Mouse (Mus musculus) neural tube, embryonic 14.5 days (tissue): Measurements from ENCODE around the gene Actrt2. TPM values are rescaled to one million over a fixed set of nuclear protein-coding genes. Genes with fewer than 3 reads are reported as not detected.

Experiments used
- ATAC-seq: fragments of 200-750 bp; cut with Nextera tagmentation; 2 replicates; pipeline ENCODE4 v1.8.0; 2017; ENCODE audit warnings: low read depth, mild to moderate bottlenecking, moderate TSS enrichment, moderate library complexity
- H3K27ac ChIP-seq: fragments of 300-500 bp; sonication (generic); 2 replicates; pipeline ENCODE4 v1.5.1; 2014; ENCODE audit warnings: low read depth, mild to moderate bottlenecking, control low read depth, low read length, moderate library complexity, mixed read lengths
- H3K27me3 ChIP-seq: fragments of 300-500 bp; sonication (generic); 2 replicates; pipeline ENCODE4 v1.6.1; 2014; ENCODE audit warnings: low read length; ENCODE audit not compliant: control insufficient read depth, insufficient read depth
- H3K36me3 ChIP-seq: fragments of 300-500 bp; sonication (generic); 2 replicates; pipeline ENCODE4 v1.6.1; 2014; ENCODE audit warnings: low read length, mixed read lengths; ENCODE audit not compliant: control insufficient read depth, insufficient read depth
- H3K4me1 ChIP-seq: fragments of 300-500 bp; sonication (generic); 2 replicates; pipeline ENCODE4 v1.6.1; 2014; ENCODE audit warnings: low read length; ENCODE audit not compliant: control insufficient read depth, insufficient read depth
- H3K4me2 ChIP-seq: fragments of 300-500 bp; sonication (generic); 2 replicates; pipeline ENCODE4 v1.6.1; 2014; ENCODE audit warnings: mild to moderate bottlenecking, low read depth, low read length, control low read depth
- H3K4me3 ChIP-seq: fragments of 300-500 bp; sonication (generic); 2 replicates; pipeline ENCODE4 v1.5.1; 2014; ENCODE audit warnings: low read depth, low read length, control low read depth, mixed read lengths
- H3K9ac ChIP-seq: fragments of 300-500 bp; sonication (generic); replicated peaks from 2 replicates; pipeline ENCODE4 v1.6.1; 2014; ENCODE audit warnings: low read depth, mild to moderate bottlenecking, control low read depth, low read length, mixed read lengths
- H3K9me3 ChIP-seq: fragments of 300-500 bp; sonication (generic); 2 replicates; pipeline ENCODE4 v1.6.1; 2016; ENCODE audit warnings: low read length; ENCODE audit not compliant: control insufficient read depth
- WGBS: fragments of 180-500 bp; shearing (Covaris S2); extraction: QIAGEN DNeasy Blood & Tissue Kit; methylation state at CpG from one replicate; pipeline ENCODE4 v1.1.7; 2014; 5-methylcytosine and 5-hydroxymethylcytosine counted together
- polyA plus RNA-seq: library from polyadenylated mRNA; unstranded; fragments of >200 nt; fragmentation: Nextera tagmentation; extraction: Ambion mirVana; gene quantifications from 2 replicates; pipeline ENCODE4 v1.2.1, GENCODE M21; 2014

The Actrt2 gene
- polyA plus RNA-seq, 1 experiment from 2014 or later, result not detected

GRCm38 (mm10) chr4:154696552-154696951 is 28.9 kb upstream of the Actrt2 start:
- Histone ChIP-seq H3K27me3 (no peaks in the 10 kb centered on the region), H3K36me3 (no peaks in the 10 kb centered on the region), H3K9ac (no peak overlapping the region), H3K4me3 (no peak overlapping the region), H3K27ac (no peak overlapping the region), H3K4me2 (no peak overlapping the region), H3K9me3 (no peaks in the 10 kb centered on the region), H3K4me1 (no peaks in the 10 kb centered on the region)
- ATAC-seq, result no peak
- WGBS, result 79% methylated on average over 5 of the region's 5 CpGs

DNA sequence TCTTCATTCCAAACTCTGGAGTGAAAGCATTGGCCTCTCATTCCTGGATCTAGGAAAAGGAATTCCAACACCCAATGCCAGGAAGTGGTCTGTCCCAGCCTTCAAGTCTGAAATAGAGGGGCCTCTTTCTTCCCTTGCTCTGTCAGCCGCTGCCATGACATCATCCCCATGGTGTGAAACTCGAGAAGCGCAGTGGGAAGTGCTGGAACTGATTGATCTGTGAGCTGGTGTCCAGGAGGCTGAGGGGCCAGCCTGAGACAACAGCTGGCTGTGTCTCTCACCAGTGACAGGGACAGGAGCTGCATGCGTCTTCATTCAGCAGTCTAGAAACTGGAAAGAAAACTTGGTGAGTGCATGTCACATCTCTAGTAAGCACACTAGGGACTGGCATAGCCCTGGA is 28.5 kb upstream of the Actrt2 start:
- no peak overlapping the region for H3K4me2 ChIP-seq
- no peaks in the 10 kb centered on the region for H3K36me3 ChIP-seq
- no peak overlapping the region for H3K4me3 ChIP-seq
- no peak overlapping the region for H3K27ac ChIP-seq
- no peak for ATAC-seq
- H3K9ac ChIP-seq, result no peak overlapping the region
- no peaks in the 10 kb centered on the region for H3K9me3 ChIP-seq
- 21% methylated on average over 4 of the region's 4 CpGs for WGBS
- no peaks in the 10 kb centered on the region for H3K27me3 ChIP-seq
- no peaks in the 10 kb centered on the region for H3K4me1 ChIP-seq

- Histone ChIP-seq H3K27me3 (no peaks in the 10 kb centered on the region), H3K9ac (no peak overlapping the region), H3K27ac (no peak overlapping the region), H3K9me3 (no peaks in the 10 kb centered on the region), H3K4me2 (no peak overlapping the region), H3K4me1 (no peaks in the 10 kb centered on the region), H3K36me3 (no peaks in the 10 kb centered on the region), H3K4me3 (no peak overlapping the region)
- WGBS, result 88% methylated on average over 5 of the region's 5 CpGs
- ATAC-seq, result no peak
Observed at GRCm38 (mm10) chr4:154694361-154694760, 26.7 kb upstream of the Actrt2 start.

DNA sequence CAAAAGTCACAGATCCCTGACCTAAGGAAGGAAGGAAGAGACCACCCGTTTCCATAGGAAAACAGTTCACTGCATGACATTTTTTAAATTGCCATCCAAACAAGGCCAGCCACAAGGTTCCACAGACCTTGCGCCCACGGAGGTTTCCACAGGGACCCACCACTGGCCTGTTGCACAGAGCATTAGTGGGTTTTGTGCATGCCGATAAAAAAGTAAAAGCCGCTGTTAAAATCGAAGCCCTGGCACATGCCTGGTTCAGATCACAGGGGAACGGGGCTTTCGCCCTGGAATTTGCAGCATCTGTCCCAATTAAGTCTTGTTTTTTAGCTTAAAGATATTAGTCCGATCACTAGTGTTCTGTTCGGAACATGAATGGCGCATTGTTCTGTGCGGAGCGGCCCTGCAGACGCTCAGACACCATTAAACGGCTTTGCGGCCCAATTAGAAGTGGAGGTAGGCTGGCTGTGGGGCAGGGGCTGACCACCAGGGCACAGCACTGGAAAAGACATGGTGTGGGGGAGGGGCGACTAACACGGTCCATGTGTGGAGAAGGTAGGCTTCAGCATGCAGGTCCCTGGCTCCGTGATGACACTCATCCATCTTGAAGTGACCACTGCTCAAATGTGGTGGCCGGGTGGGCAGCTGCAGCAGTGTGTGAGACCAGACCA is 25.8 kb upstream of the Actrt2 start:
- no peaks in the 10 kb centered on the region for H3K36me3 ChIP-seq
- no peak overlapping the region for H3K4me2 ChIP-seq
- H3K27ac ChIP-seq, result no peak overlapping the region
- WGBS, result 59% methylated on average over 20 of the region's 20 CpGs
- no peaks in the 10 kb centered on the region for H3K4me1 ChIP-seq
- no peak for ATAC-seq
- H3K4me3 ChIP-seq, result no peak overlapping the region
- no peaks in the 10 kb centered on the region for H3K27me3 ChIP-seq
- no peaks in the 10 kb centered on the region for H3K9me3 ChIP-seq
- no peak overlapping the region for H3K9ac ChIP-seq

- ATAC-seq, result no peak
Observed at GRCm38 (mm10) chr4:154683068-154683752, 15.5 kb upstream of the Actrt2 start.

GRCm38 (mm10) chr4:154682311-154682710 is 14.6 kb upstream of the Actrt2 start:
- 17% methylated on average over 14 of the region's 14 CpGs for whole genome bisulfite sequencing
- no peaks in the 10 kb centered on the region for H3K9me3 ChIP-seq
- H3K4me2 ChIP-seq, result no peak overlapping the region
- H3K4me3 ChIP-seq, result no peak overlapping the region
- no peak overlapping the region for H3K27ac ChIP-seq
- H3K4me1 ChIP-seq, result no peaks in the 10 kb centered on the region
- ATAC-seq, result no peak
- H3K9ac ChIP-seq, result no peak overlapping the region
- no peaks in the 10 kb centered on the region for H3K27me3 ChIP-seq
- no peaks in the 10 kb centered on the region for H3K36me3 ChIP-seq

More at GRCm38 (mm10) chr4:154683068-154683752, 15.5 kb upstream of the Actrt2 start:
- 78% methylated on average over 5 of the region's 5 CpGs for WGBS
- H3K9ac ChIP-seq, result no peak overlapping the region
- H3K9me3 ChIP-seq, result no peaks in the 10 kb centered on the region
- H3K4me1 ChIP-seq, result no peaks in the 10 kb centered on the region
- H3K36me3 ChIP-seq, result no peaks in the 10 kb centered on the region
- no peak overlapping the region for H3K4me3 ChIP-seq
- no peak overlapping the region for H3K27ac ChIP-seq
- H3K4me2 ChIP-seq, result no peak overlapping the region
- H3K27me3 ChIP-seq, result no peaks in the 10 kb centered on the region

DNA sequence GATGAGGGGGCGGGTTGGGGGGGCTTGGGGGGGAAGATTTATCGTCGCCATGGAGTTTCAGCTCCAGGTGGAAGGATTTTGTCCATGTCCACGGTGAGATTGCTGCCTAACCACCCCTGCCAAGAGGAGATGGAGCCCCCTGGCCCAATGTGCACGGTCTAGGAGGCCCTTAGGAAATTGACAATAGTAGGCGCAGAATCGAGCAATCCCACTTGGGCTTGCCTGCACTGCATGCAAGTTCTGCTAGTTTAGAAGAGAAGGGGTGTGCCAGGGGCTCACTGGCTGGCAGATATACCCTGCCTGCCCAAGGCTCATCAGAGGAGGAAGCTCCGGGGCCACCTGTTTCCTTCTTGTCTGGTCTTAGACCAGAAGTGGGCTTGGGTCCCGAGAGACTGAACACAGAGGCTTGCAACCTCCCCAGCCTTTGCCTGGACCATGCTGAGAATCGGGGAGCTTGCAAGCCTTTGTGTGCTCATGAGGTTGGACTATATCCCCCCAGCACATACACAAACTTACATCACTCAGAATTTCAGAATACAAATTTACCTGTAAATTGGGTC is 7.9 kb upstream of the Actrt2 start:
- no peak for ATAC-seq
- H3K36me3 ChIP-seq, result no peaks in the 10 kb centered on the region
- H3K27ac ChIP-seq, result no peak overlapping the region
- H3K9me3 ChIP-seq, result no peaks in the 10 kb centered on the region
- no peaks in the 10 kb centered on the region for H3K27me3 ChIP-seq
- H3K4me3 ChIP-seq, result no peak overlapping the region
- 49% methylated on average over 10 of the region's 10 CpGs for WGBS
- no peak overlapping the region for H3K4me2 ChIP-seq
- H3K9ac ChIP-seq, result no peak overlapping the region
- H3K4me1 ChIP-seq, result peaks cover 6% of the 10 kb centered on the region; the same call in 1 of the 2 replicates

GRCm38 (mm10) chr4:154674966-154675365 is 7.3 kb upstream of the Actrt2 start:
- WGBS, result 15% methylated on average over 15 of the region's 15 CpGs
- H3K27me3 ChIP-seq, result no peaks in the 10 kb centered on the region
- no peak for ATAC-seq
- peaks cover 6% of the 10 kb centered on the region; the same call in 1 of the 2 replicates for H3K4me1 ChIP-seq
- H3K9ac ChIP-seq, result no peak overlapping the region
- H3K4me2 ChIP-seq, result peak overlapping the region; percentile 37
- no peak overlapping the region for H3K27ac ChIP-seq
- H3K4me3 ChIP-seq, result 0 out of 2 replicates have a peak overlapping the region, but pooled peaks have one; percentile 4
- no peaks in the 10 kb centered on the region for H3K9me3 ChIP-seq
- H3K36me3 ChIP-seq, result no peaks in the 10 kb centered on the region

GRCm38 (mm10) chr4:154674541-154674940 is 6.9 kb upstream of the Actrt2 start:
- Histone ChIP-seq H3K36me3 (no peaks in the 10 kb centered on the region), H3K4me1 (peaks cover 6% of the 10 kb centered on the region; the same call in 1 of the 2 replicates), H3K9me3 (no peaks in the 10 kb centered on the region), H3K9ac (no peak overlapping the region), H3K4me2 (peak overlapping the region; percentile 37), H3K27ac (no peak overlapping the region), H3K27me3 (no peaks in the 10 kb centered on the region), H3K4me3 (0 out of 2 replicates have a peak overlapping the region, but pooled peaks have one; percentile 4)
- no peak for ATAC-seq
- WGBS, result 1% methylated on average over 12 of the region's 12 CpGs
